9 mouse cellular contexts compared by ENCODE assay signal in the genomic region with DNA sequence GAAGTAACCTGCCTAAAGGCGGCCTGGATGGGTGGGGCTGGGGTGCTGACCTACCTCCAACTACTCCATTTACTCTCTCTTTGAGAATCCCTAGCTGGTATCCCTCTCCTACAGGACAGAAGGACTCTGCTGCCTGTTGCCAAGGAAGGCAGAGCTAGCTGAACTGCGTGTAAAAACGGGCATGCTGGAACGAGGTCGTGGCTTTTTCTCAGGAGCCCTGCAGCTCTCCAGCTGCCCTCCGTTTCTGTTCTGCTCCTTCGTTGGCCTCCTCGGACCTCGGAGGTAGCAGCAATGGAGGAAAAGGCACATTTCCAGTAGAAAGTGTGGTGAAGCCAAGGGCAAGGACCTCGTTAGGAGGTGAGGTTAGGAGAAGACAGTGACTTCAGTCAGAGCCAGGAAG. TPM values are rescaled to one million over a fixed set of nuclear protein-coding genes. Genes with fewer than 3 reads are reported as not detected.
DNase-seq lines count a peak whose midpoint lies in the region; ATAC-seq and TF ChIP-seq lines count a peak whose summit lies in the region.
"Had no signal": no experiment of that assay in that cellular context is flagged by ENCODE, and none has a peak within 500 bp of the region (broad histone marks: within the 10 kb centered on the region; RNA-seq: fewer than 3 reads in every experiment).

No protein-coding gene starts in this region.

- no peak for TF ChIP-seq CTCF in heart, adult 2 months (IDR thresholded peaks at IDR 0.05)

- no peak for TF ChIP-seq POLR2A in heart, adult 2 months (IDR thresholded peaks at IDR 0.05; ENCODE audit: insufficient read depth, low read depth, low read length)

- H3K27me3 ChIP-seq in heart, adult 2 months (ENCODE audit: control insufficient read depth, insufficient read depth, low read length), result no peaks in the 10 kb centered on the region
- H3K27me3 ChIP-seq in midbrain, embryonic 10.5 days (ENCODE audit: low read depth, poor library complexity, severe bottlenecking), result no peaks in the 10 kb centered on the region
- H3K27me3 ChIP-seq in midbrain, embryonic 11.5 days (ENCODE audit: control insufficient read depth, insufficient read depth, low read length), result no peaks in the 10 kb centered on the region
- no peaks in the 10 kb centered on the region for H3K27me3 ChIP-seq in intestine, embryonic 14.5 days (replicated peaks; ENCODE audit: control insufficient read depth, insufficient read depth, low read length)
- H3K27me3 ChIP-seq in stomach, embryonic 15.5 days (replicated peaks), result no peaks in the 10 kb centered on the region

- no peaks in the 10 kb centered on the region; the same call in 1 of the 2 replicates for H3K36me3 ChIP-seq in heart, adult 2 months (ENCODE audit: control insufficient read depth, insufficient read depth, low read length)
- H3K36me3 ChIP-seq in midbrain, embryonic 10.5 days, result peaks cover 80% of the 10 kb centered on the region
- H3K36me3 ChIP-seq in midbrain, embryonic 11.5 days (ENCODE audit: control insufficient read depth, insufficient read depth, low read length), result peaks cover 32% of the 10 kb centered on the region
- peaks cover 48% of the 10 kb centered on the region for H3K36me3 ChIP-seq in intestine, embryonic 14.5 days (ENCODE audit: control insufficient read depth, insufficient read depth, low read length)
- H3K36me3 ChIP-seq in stomach, embryonic 15.5 days, result peaks cover 42% of the 10 kb centered on the region

- peak overlapping the region; percentile 86 for H3K27ac ChIP-seq in heart, adult 2 months
- H3K27ac ChIP-seq in midbrain, embryonic 10.5 days (replicated peaks), result peak overlapping the region; percentile 71
- H3K27ac ChIP-seq in midbrain, embryonic 11.5 days (ENCODE audit: low read depth, low read length), result no peak overlapping the region
- peak overlapping the region; percentile 52 for H3K27ac ChIP-seq in intestine, embryonic 14.5 days (ENCODE audit: low read depth)
- H3K27ac ChIP-seq in stomach, embryonic 15.5 days, result peak overlapping the region; percentile 74

- no peak for ATAC-seq in midbrain, embryonic 11.5 days (ENCODE audit: low FRiP score)
- ATAC-seq in intestine, embryonic 14.5 days (replicated peaks; ENCODE audit: low FRiP score, low TSS enrichment, low read depth), result no peak
- no peak for ATAC-seq in stomach, embryonic 15.5 days (ENCODE audit: insufficient read depth, low FRiP score, low read depth)
- no peak for ATAC-seq in megakaryocyte progenitor cell, adult 5-6 weeks (replicated peaks; ENCODE audit: poor library complexity)

- peaks cover 10% of the 10 kb centered on the region for H3K4me1 ChIP-seq in heart, adult 2 months (ENCODE audit: control insufficient read depth, insufficient read depth, low read length)
- H3K4me1 ChIP-seq in midbrain, embryonic 10.5 days, result peaks cover 49% of the 10 kb centered on the region
- peaks cover 31% of the 10 kb centered on the region for H3K4me1 ChIP-seq in midbrain, embryonic 11.5 days (ENCODE audit: control insufficient read depth, insufficient read depth, low read length)
- peaks cover 30% of the 10 kb centered on the region for H3K4me1 ChIP-seq in intestine, embryonic 14.5 days (replicated peaks; ENCODE audit: control insufficient read depth, insufficient read depth, low read length)
- peaks cover 52% of the 10 kb centered on the region for H3K4me1 ChIP-seq in stomach, embryonic 15.5 days

- intact Hi-C loops in heart, adult 2 months (cut with DNase I), result loop anchor here (1.0 kb wide), 1 partner anchor 10 kb away; no protein-coding TSS in a partner anchor

- no peak overlapping the region; the same call in 1 of the 2 replicates for H3K4me3 ChIP-seq in heart, adult 2 months
- peak overlapping the region; percentile 30 for H3K4me3 ChIP-seq in midbrain, embryonic 10.5 days
- H3K4me3 ChIP-seq in midbrain, embryonic 11.5 days (ENCODE audit: low read depth, low read length), result no peak overlapping the region
- no peak overlapping the region for H3K4me3 ChIP-seq in intestine, embryonic 14.5 days (ENCODE audit: low read depth, low read length)
- no peak overlapping the region for H3K4me3 ChIP-seq in stomach, embryonic 15.5 days (replicated peaks)
- H3K4me3 ChIP-seq: liver, embryonic 15.5 days had no signal

- no peaks in the 10 kb centered on the region for H3K9me3 ChIP-seq in midbrain, embryonic 10.5 days (replicated peaks)
- H3K9me3 ChIP-seq in midbrain, embryonic 11.5 days (ENCODE audit: control insufficient read depth, low read length), result no peaks in the 10 kb centered on the region
- no peaks in the 10 kb centered on the region for H3K9me3 ChIP-seq in intestine, embryonic 14.5 days (ENCODE audit: control insufficient read depth, low read length)
- H3K9me3 ChIP-seq in stomach, embryonic 15.5 days, result no peaks in the 10 kb centered on the region
- H3K9me3 ChIP-seq: liver, embryonic 15.5 days had no signal

- TF ChIP-seq EP300 in heart, adult 2 months (IDR thresholded peaks at IDR 0.05; ENCODE audit: insufficient read depth, low read depth, low read length), result no peak

- H3K4me2 ChIP-seq in midbrain, embryonic 11.5 days, result no peak overlapping the region
- H3K4me2 ChIP-seq in intestine, embryonic 14.5 days (ENCODE audit: low read length), result peak overlapping the region; percentile 28
- peak overlapping the region; percentile 29 for H3K4me2 ChIP-seq in stomach, embryonic 15.5 days

- WGBS in heart, adult 2 months, result 42% methylated on average over 10 of the region's 10 CpGs
- 62% methylated on average over 10 of the region's 10 CpGs for WGBS in midbrain, embryonic 10.5 days
- 67% methylated on average over 10 of the region's 10 CpGs for WGBS in midbrain, embryonic 11.5 days
- WGBS in intestine, embryonic 14.5 days, result 46% methylated on average over 10 of the region's 10 CpGs
- 39% methylated on average over 10 of the region's 10 CpGs for WGBS in stomach, embryonic 15.5 days

- no peak overlapping the region; the same call in 1 of the 2 replicates for H3K9ac ChIP-seq in heart, adult 2 months (ENCODE audit: low read depth, low read length)
- no peak overlapping the region for H3K9ac ChIP-seq in midbrain, embryonic 11.5 days (ENCODE audit: low read length)
- no peak overlapping the region for H3K9ac ChIP-seq in intestine, embryonic 14.5 days (ENCODE audit: low read length)
- H3K9ac ChIP-seq in stomach, embryonic 15.5 days, result no peak overlapping the region
- H3K9ac ChIP-seq: liver, embryonic 15.5 days had no signal

- DNase-seq in heart, adult 2 months, result no peak
- no peak for DNase-seq in heart, adult 9 months (ENCODE audit: low spot score in 2 of 2)
- DNase-seq in midbrain, embryonic 10.5 days (ENCODE audit: low spot score), result no peak
- no peak for DNase-seq in midbrain, embryonic 11.5 days (ENCODE audit: low spot score, missing footprints)
- no peak for DNase-seq in intestine, embryonic 14.5 days (ENCODE audit: low spot score)
- DNase-seq in yolk sac, embryonic 10.5 days (ENCODE audit: low spot score), result no peak

- H3K79me2 ChIP-seq in heart, adult 2 months (replicated peaks; ENCODE audit: control insufficient read depth, insufficient read depth, low read length), result no peaks in the 10 kb centered on the region

RNA-seq across cellular contexts. Expression of gene Plxnb2, which starts 11.7 kb away (rescaled TPM):
- total RNA-seq in heart, adult 2 months (2021), result 10 to 100 TPM; 75.7 to 93.5 TPM
- polyA plus RNA-seq in heart, adult 2 months (2012; rRNA removed), result 92.3 and 121 TPM in 2 replicates
- polyA plus RNA-seq in midbrain, embryonic 10.5 days (2016; fragmentation: Nextera tagmentation; extraction: Ambion mirVana), result 130 and 144 TPM in 2 replicates
- 97.5 and 115 TPM in 2 replicates for polyA plus RNA-seq in midbrain, embryonic 11.5 days (2014; fragmentation: Nextera tagmentation; extraction: Ambion mirVana)
- 149 and 150 TPM in 2 replicates for polyA plus RNA-seq in intestine, embryonic 14.5 days (2014; fragmentation: Nextera tagmentation; extraction: Ambion mirVana)
- polyA plus RNA-seq in stomach, embryonic 15.5 days (2015; fragmentation: Nextera tagmentation; extraction: Ambion mirVana), result 128 and 129 TPM in 2 replicates
- 12.1 and 12.6 TPM in 2 replicates for total RNA-seq in megakaryocyte progenitor cell, adult 5-6 weeks (2015)
- 9.3 and 14.5 TPM in 2 replicates for total RNA-seq in megakaryocyte progenitor cell, adult 5-6 weeks (2017)

RNA-seq across cellular contexts. Expression of gene Mapk11, which starts 19.5 kb away (rescaled TPM):
- 1 to 10 TPM; 1.9 to 2.0 TPM for total RNA-seq in heart, adult 2 months (2021)
- 4.7 and 5.2 TPM in 2 replicates for polyA plus RNA-seq in heart, adult 2 months (2012; rRNA removed)
- 38.8 and 47.4 TPM in 2 replicates for polyA plus RNA-seq in midbrain, embryonic 10.5 days (2016; fragmentation: Nextera tagmentation; extraction: Ambion mirVana)
- polyA plus RNA-seq in midbrain, embryonic 11.5 days (2014; fragmentation: Nextera tagmentation; extraction: Ambion mirVana), result 34.9 and 40.6 TPM in 2 replicates
- polyA plus RNA-seq in intestine, embryonic 14.5 days (2014; fragmentation: Nextera tagmentation; extraction: Ambion mirVana), result 7.4 and 7.8 TPM in 2 replicates
- 5.9 and 6.4 TPM in 2 replicates for polyA plus RNA-seq in stomach, embryonic 15.5 days (2015; fragmentation: Nextera tagmentation; extraction: Ambion mirVana)
- not detected in 2 replicates for total RNA-seq in megakaryocyte progenitor cell, adult 5-6 weeks (2015)
- total RNA-seq in megakaryocyte progenitor cell, adult 5-6 weeks (2017), result 0.10 TPM in 1 of 2 replicates, not detected in the other

RNA-seq across cellular contexts. Expression of gene Dennd6b, which starts 27.4 kb away (rescaled TPM):
- total RNA-seq in heart, adult 2 months (2021), result 1 to 10 TPM; 8.4 to 9.1 TPM
- 24.0 and 27.7 TPM in 2 replicates for polyA plus RNA-seq in heart, adult 2 months (2012; rRNA removed)
- 27.7 and 37.3 TPM in 2 replicates for polyA plus RNA-seq in midbrain, embryonic 10.5 days (2016; fragmentation: Nextera tagmentation; extraction: Ambion mirVana)
- polyA plus RNA-seq in midbrain, embryonic 11.5 days (2014; fragmentation: Nextera tagmentation; extraction: Ambion mirVana), result 26.2 and 26.6 TPM in 2 replicates
- 13.9 and 16.2 TPM in 2 replicates for polyA plus RNA-seq in intestine, embryonic 14.5 days (2014; fragmentation: Nextera tagmentation; extraction: Ambion mirVana)
- 12.5 and 14.9 TPM in 2 replicates for polyA plus RNA-seq in stomach, embryonic 15.5 days (2015; fragmentation: Nextera tagmentation; extraction: Ambion mirVana)
- 1.6 and 2.4 TPM in 2 replicates for total RNA-seq in megakaryocyte progenitor cell, adult 5-6 weeks (2015)
- total RNA-seq in megakaryocyte progenitor cell, adult 5-6 weeks (2017), result 1.3 and 2.5 TPM in 2 replicates

RNA-seq across cellular contexts. Expression of gene Mapk12, which starts 28.4 kb away (rescaled TPM):
- total RNA-seq in heart, adult 2 months (2021), result 10 to 100 TPM; 20.7 to 21.1 TPM
- 30.5 and 43.2 TPM in 2 replicates for polyA plus RNA-seq in heart, adult 2 months (2012; rRNA removed)
- polyA plus RNA-seq in midbrain, embryonic 10.5 days (2016; fragmentation: Nextera tagmentation; extraction: Ambion mirVana), result 31.8 and 36.7 TPM in 2 replicates
- 21.3 and 27.0 TPM in 2 replicates for polyA plus RNA-seq in midbrain, embryonic 11.5 days (2014; fragmentation: Nextera tagmentation; extraction: Ambion mirVana)
- polyA plus RNA-seq in intestine, embryonic 14.5 days (2014; fragmentation: Nextera tagmentation; extraction: Ambion mirVana), result 4.5 and 5.1 TPM in 2 replicates
- polyA plus RNA-seq in stomach, embryonic 15.5 days (2015; fragmentation: Nextera tagmentation; extraction: Ambion mirVana), result 3.8 and 4.7 TPM in 2 replicates
- 0.49 TPM in 1 of 2 replicates, not detected in the other for total RNA-seq in megakaryocyte progenitor cell, adult 5-6 weeks (2015)
- total RNA-seq in megakaryocyte progenitor cell, adult 5-6 weeks (2017), result 0.04 and 0.47 TPM in 2 replicates

RNA-seq across cellular contexts. Expression of gene Hdac10, which starts 40.4 kb away (rescaled TPM):
- total RNA-seq in heart, adult 2 months (2021), result 1 to 10 TPM; 6.3 to 7.6 TPM
- 19.5 and 23.1 TPM in 2 replicates for polyA plus RNA-seq in heart, adult 2 months (2012; rRNA removed)
- polyA plus RNA-seq in midbrain, embryonic 10.5 days (2016; fragmentation: Nextera tagmentation; extraction: Ambion mirVana), result 18.7 and 20.3 TPM in 2 replicates
- polyA plus RNA-seq in midbrain, embryonic 11.5 days (2014; fragmentation: Nextera tagmentation; extraction: Ambion mirVana), result 11.6 and 13.6 TPM in 2 replicates
- 18.3 and 20.3 TPM in 2 replicates for polyA plus RNA-seq in intestine, embryonic 14.5 days (2014; fragmentation: Nextera tagmentation; extraction: Ambion mirVana)
- polyA plus RNA-seq in stomach, embryonic 15.5 days (2015; fragmentation: Nextera tagmentation; extraction: Ambion mirVana), result 20.9 and 23.3 TPM in 2 replicates
- total RNA-seq in megakaryocyte progenitor cell, adult 5-6 weeks (2015), result 4.0 and 5.6 TPM in 2 replicates
- 9.8 and 12.0 TPM in 2 replicates for total RNA-seq in megakaryocyte progenitor cell, adult 5-6 weeks (2017)
